Mouse (Mus musculus) thymus, postnatal 36 days (tissue): ENCODE results near the gene Wbp2.
A peak's percentile ranks its signal among the peaks of the same experiment; 100 is the strongest.
"Not testable (repeated sequence)": the region's sequence is repeated elsewhere in the genome, so short reads cannot be mapped to it uniquely, and the experiment has no call there.

ENCODE experiments used
- DNase-seq, 2 experiments: peaks; one replicate each; pipeline ENCODE4 v3.0.0; 2022; ENCODE audit warnings: mixed read lengths in 2 of 2

The Wbp2 gene

GRCm38 (mm10) chr11:116109441-116110081 is 22.8 kb upstream of the Wbp2 start:
- peak in 1 of 2 experiments; percentile 37 for DNase-seq

- no peak for DNase-seq
Measured at GRCm38 (mm10) chr11:116108464-116109137, 21.8 kb upstream of the Wbp2 start.

- DNase-seq, result no peak
Measured at GRCm38 (mm10) chr11:116107777-116108285, 21.0 kb upstream of the Wbp2 start.

GRCm38 (mm10) chr11:116106963-116107776 is 20.4 kb upstream of the Wbp2 start:
- no peak for DNase-seq

GRCm38 (mm10) chr11:116106154-116106962 is 19.6 kb upstream of the Wbp2 start:
- no peak for DNase-seq

- DNase-seq, result no peak
Measured at GRCm38 (mm10) chr11:116105065-116105464, 18.3 kb upstream of the Wbp2 start.

GRCm38 (mm10) chr11:116104006-116104646 is 17.3 kb upstream of the Wbp2 start:
- DNase-seq, result no peak

- no peak for DNase-seq
Measured at GRCm38 (mm10) chr11:116103572-116103971, 16.8 kb upstream of the Wbp2 start.

GRCm38 (mm10) chr11:116102472-116102871 is 15.7 kb upstream of the Wbp2 start:
- no peak for DNase-seq

GRCm38 (mm10) chr11:116101931-116102381 is 15.2 kb upstream of the Wbp2 start:
- no peak for DNase-seq

- no peak for DNase-seq
Measured at GRCm38 (mm10) chr11:116100839-116101238, 14.0 kb upstream of the Wbp2 start.

- no peak for DNase-seq
Measured at GRCm38 (mm10) chr11:116100385-116100784, 13.6 kb upstream of the Wbp2 start.

- no peak for DNase-seq
Measured at GRCm38 (mm10) chr11:116099462-116099861, 12.7 kb upstream of the Wbp2 start.

GRCm38 (mm10) chr11:116098711-116099460 is 12.1 kb upstream of the Wbp2 start:
- DNase-seq, result no peak

- no peak for DNase-seq
Measured at GRCm38 (mm10) chr11:116096213-116097108, 9.7 kb upstream of the Wbp2 start.

GRCm38 (mm10) chr11:116095573-116095972 is 8.8 kb upstream of the Wbp2 start:
- no peak for DNase-seq

- DNase-seq, result no peak
Measured at GRCm38 (mm10) chr11:116093771-116094565, 7.2 kb upstream of the Wbp2 start.

- DNase-seq, result not testable (repeated sequence)
Measured at GRCm38 (mm10) chr11:116092959-116093358, 6.2 kb upstream of the Wbp2 start.

GRCm38 (mm10) chr11:116091591-116091990 is 4.8 kb upstream of the Wbp2 start:
- DNase-seq, result no peak
